Mouse (Mus musculus): ENCODE results near the gene Slc18a2. TPM values are rescaled to one million over a fixed set of nuclear protein-coding genes. Genes with fewer than 3 reads are reported as not detected.

Gene Slc18a2
- polyA plus RNA-seq (2014; fragmentation: Illumina TruSeq; extraction: RNeasy Lipid Tissue Mini Kit (QIAGEN cat#74804); ENCODE audit: low read depth, low replicate concordance) = 4.6 TPM

GRCm38 (mm10) chr19:59260718-59261442, at the start of gene Slc18a2:
Gene Slc18a2, plus strand, starts transcription at chr19:59260896.

DNA sequence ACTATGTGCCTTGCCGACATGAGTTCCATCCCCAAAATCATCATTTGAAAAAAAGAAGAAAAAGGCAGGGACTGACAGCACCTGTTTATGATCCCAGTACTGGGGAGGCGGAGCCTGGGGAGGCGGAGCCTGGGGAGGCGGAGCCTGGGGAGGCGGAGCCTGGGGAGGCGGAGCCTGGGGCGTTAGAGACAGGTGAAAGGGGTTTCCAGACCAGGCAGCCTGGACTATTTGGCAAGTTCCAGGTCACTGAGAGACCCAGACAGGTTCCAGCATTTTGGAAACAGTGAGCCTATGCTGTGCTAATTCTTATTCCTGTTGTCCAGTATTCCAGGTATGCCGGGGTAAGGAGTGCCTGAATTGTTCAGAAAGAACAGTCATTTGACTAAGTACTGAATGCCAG, 41.7 kb upstream of the Slc18a2 start, which contains the start of gene Kcnk18:
Gene Kcnk18, plus strand, starts transcription at position 224 of the 400 bp plus-strand sequence.

GRCm38 (mm10) chr19:59321990-59322389, 61.3 kb downstream of the Slc18a2 start, which contains the start of gene Rps12-ps3:
Gene Rps12-ps3, plus strand, starts transcription at chr19:59322290.

Other genes starting within 250 kb of the Slc18a2 start
- gene Shtn1, start 184.8 kb upstream of the Slc18a2 start, polyA plus RNA-seq (2014; fragmentation: Illumina TruSeq; extraction: RNeasy Lipid Tissue Mini Kit (QIAGEN cat#74804); ENCODE audit: low read depth, low replicate concordance) = 49.0 TPM
- not detected for gene Vax1, start 90.8 kb upstream of the Slc18a2 start, polyA plus RNA-seq (2014; fragmentation: Illumina TruSeq; extraction: RNeasy Lipid Tissue Mini Kit (QIAGEN cat#74804); ENCODE audit: low read depth, low replicate concordance)
- not detected for gene Kcnk18, start 41.7 kb upstream of the Slc18a2 start, polyA plus RNA-seq (2014; fragmentation: Illumina TruSeq; extraction: RNeasy Lipid Tissue Mini Kit (QIAGEN cat#74804); ENCODE audit: low read depth, low replicate concordance)
- gene Rps12-ps3, start 61.4 kb downstream of the Slc18a2 start, polyA plus RNA-seq (2014; fragmentation: Illumina TruSeq; extraction: RNeasy Lipid Tissue Mini Kit (QIAGEN cat#74804); ENCODE audit: low read depth, low replicate concordance) = 2.8 TPM
- 84.9 TPM for gene Pdzd8, start 84.9 kb downstream of the Slc18a2 start, polyA plus RNA-seq (2014; fragmentation: Illumina TruSeq; extraction: RNeasy Lipid Tissue Mini Kit (QIAGEN cat#74804); ENCODE audit: low read depth, low replicate concordance)
- gene Emx2, start 197.5 kb downstream of the Slc18a2 start, polyA plus RNA-seq (2014; fragmentation: Illumina TruSeq; extraction: RNeasy Lipid Tissue Mini Kit (QIAGEN cat#74804); ENCODE audit: low read depth, low replicate concordance) = not detected